Comparison of ENCODE assay signal across 10 mouse cellular contexts in the genomic region with DNA sequence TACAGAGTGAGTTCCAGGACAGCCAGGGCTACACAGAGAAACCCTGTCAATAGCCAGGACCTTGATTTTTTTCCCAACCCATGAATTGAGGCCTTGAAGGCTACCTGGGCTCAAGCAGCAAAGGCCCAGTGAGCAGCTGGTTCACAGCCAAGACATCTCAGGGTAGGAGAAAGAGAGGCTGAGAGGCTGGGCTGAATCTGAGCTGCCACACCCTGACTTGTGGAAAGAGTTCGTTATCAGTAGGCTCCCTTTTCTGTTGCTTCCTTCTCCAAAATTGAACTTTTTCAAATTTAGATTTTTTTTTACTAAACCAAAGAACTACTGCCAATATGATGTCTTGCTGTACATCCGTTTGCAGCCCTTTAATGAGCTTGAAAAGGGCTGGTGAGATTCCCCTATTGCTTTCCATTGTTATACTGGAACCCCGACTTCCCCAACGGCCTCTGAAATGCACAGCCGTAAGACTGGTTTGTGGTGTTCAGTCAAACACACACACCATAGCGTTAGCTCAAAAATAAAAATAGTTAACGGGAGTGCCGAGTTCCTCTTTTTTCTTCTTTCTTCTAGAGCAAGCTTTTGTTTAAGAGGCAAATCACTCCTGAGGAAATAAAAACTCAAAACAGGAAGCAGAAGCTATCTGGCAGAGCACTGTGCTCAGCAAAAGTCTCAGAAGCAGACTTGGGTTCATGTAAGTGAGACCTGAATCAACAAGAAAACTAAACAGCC. TPM values are rescaled to one million over a fixed set of nuclear protein-coding genes. Genes with fewer than 3 reads are reported as not detected.
DNase-seq lines count a peak whose midpoint lies in the region; TF ChIP-seq lines count a peak whose summit lies in the region.
"Had no signal": no experiment of that assay in that cellular context is flagged by ENCODE, and none has a peak within 500 bp of the region (broad histone marks: within the 10 kb centered on the region; RNA-seq: fewer than 3 reads in every experiment).

No protein-coding gene starts in this region.

- H3K4me3 ChIP-seq in layer of hippocampus, adult 2 months: no peak overlapping the region
- H3K4me3 ChIP-seq: neural tube, embryonic 13.5 days had no signal

- H3K27ac ChIP-seq in layer of hippocampus, adult 2 months: peak overlapping the region; percentile 69; the same call in 1 of the 2 replicates
- H3K27ac ChIP-seq: neural tube, embryonic 13.5 days had no signal

- no peak for DNase-seq in layer of hippocampus, adult 2 months (ENCODE audit: low spot score in 2 of 2)
- DNase-seq in layer of hippocampus, postnatal 14 days (ENCODE audit: low spot score in 2 of 2): no peak
- DNase-seq in CD4-positive, CD25-positive, alpha-beta regulatory T cell, adult 2 months (ENCODE audit: low read depth, low spot score): peak; percentile 55
- DNase-seq in brain, adult 2 months (ENCODE audit: low read depth, low spot score): peak; percentile 58
- DNase-seq in lung, postnatal 36 days: peak; percentile 53
- no peak for DNase-seq in frontal cortex, postnatal 36 days (ENCODE audit: low spot score in 2 of 2)
- no peak for DNase-seq in cerebellum, postnatal 25 days
- DNase-seq in retina, postnatal 1 day: no peak
- DNase-seq: cerebellum, adult 9-11 months had no signal

- TF ChIP-seq CTCF in layer of hippocampus, adult 2 months (conservative IDR thresholded peaks at IDR 0.05): no peak

RNA-seq across cellular contexts. Expression of a gene that starts 11.7 kb away (rescaled TPM):
- total RNA-seq in layer of hippocampus, adult 2 months (2021): 10 to 100 TPM; 78.6 to 84.8 TPM
- 100 to 1,000 TPM; 111 to 117 TPM for total RNA-seq in layer of hippocampus, postnatal 14 days (2021)

RNA-seq across cellular contexts. Expression of a gene that starts 17.6 kb away (rescaled TPM):
- 10 to 100 TPM; 24.6 to 26.3 TPM for total RNA-seq in layer of hippocampus, adult 2 months (2021)
- 10 to 100 TPM; 21.6 to 22.7 TPM for total RNA-seq in layer of hippocampus, postnatal 14 days (2021)

Comparison
In these comparisons a context has a peak if more than half of its experiments do, and no peak if none do; other contexts are left out.
1. DNase-seq: peak in CD4-positive, CD25-positive, alpha-beta regulatory T cell, adult 2 months (single experiment), brain, adult 2 months (single experiment) and lung, postnatal 36 days (single experiment); none in layer of hippocampus, adult 2 months (0 of 2), layer of hippocampus, postnatal 14 days (0 of 2), frontal cortex, postnatal 36 days (0 of 2), cerebellum, postnatal 25 days (0 of 2) and retina, postnatal 1 day (single experiment).